Mouse (Mus musculus) small intestine, adult 2 months (tissue): ENCODE measurements around the gene Gdi1.

Experiments
- CTCF ChIP-seq: fragments of 200-500 bp; IDR thresholded peaks from 2 replicates; pipeline ENCODE4 v1.5.1; 2012; ENCODE audit warnings: low read depth, mild to moderate bottlenecking, control low read depth, inconsistent platforms, low read length, moderate library complexity, mixed read lengths; ENCODE audit not compliant: insufficient replicate concordance, insufficient read length; ENCODE audit errors: extremely low read depth
- POLR2A ChIP-seq: fragments of 200-500 bp; IDR thresholded peaks from 2 replicates; pipeline ENCODE4 v1.6.1; 2012; ENCODE audit warnings: low read depth, mild to moderate bottlenecking, control low read depth, inconsistent platforms, low read length, moderate library complexity

DNA sequence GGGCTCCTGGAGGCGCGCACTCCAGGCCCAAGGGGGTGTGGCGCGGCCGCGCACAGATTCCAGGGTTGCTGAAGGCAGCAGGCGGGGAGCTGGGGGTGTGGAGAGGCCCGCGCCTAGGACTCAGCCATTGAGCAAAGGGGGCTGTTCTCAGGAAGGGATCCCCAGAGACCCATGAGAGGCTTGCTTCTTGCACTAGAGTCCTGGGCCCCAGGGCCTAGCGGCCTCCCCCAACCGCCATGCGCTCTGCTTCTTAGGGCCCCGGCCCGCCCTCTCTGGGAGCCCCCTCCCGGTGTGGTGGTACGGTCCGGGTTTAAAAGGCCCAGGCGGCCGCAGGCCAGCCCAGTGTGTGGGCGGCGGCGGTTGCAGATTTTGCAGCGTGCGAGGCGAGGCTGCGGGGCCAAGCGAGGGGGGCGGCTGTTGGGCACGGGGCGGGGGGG lies 23.9 kb downstream of the Gdi1 start, which contains the start of gene Plxna3:
- TF ChIP-seq CTCF: no peak
- TF ChIP-seq POLR2A: no peak
